Mouse (Mus musculus): Measurements from ENCODE around the gene Junb.

The Junb gene

GRCm38 (mm10) chr8:84973803-84974542 lies 4.5 kb downstream of the Junb start:
- DNase-seq (ENCODE audit: extremely low read depth, low read depth), result peak; percentile 55

GRCm38 (mm10) chr8:84973079-84973478 lies 5.4 kb downstream of the Junb start:
- DNase-seq (ENCODE audit: extremely low read depth, low read depth), result no peak

GRCm38 (mm10) chr8:84970913-84971312 lies 7.6 kb downstream of the Junb start:
- peak; percentile 95 for DNase-seq (ENCODE audit: extremely low read depth, low read depth)

GRCm38 (mm10) chr8:84970135-84970790 lies 8.3 kb downstream of the Junb start:
- DNase-seq (ENCODE audit: extremely low read depth, low read depth), result no peak

GRCm38 (mm10) chr8:84969241-84970134 lies 9.0 kb downstream of the Junb start, which contains the start of the genes Gm49661, Prdx2 and Rnaseh2a:
Gm49661 (minus strand) TSS chr8:84969433.
Prdx2 (plus strand) TSS chr8:84969587.
Rnaseh2a (minus strand) TSS chr8:84969767.
- DNase-seq (ENCODE audit: extremely low read depth, low read depth), result no peak

GRCm38 (mm10) chr8:84968650-84969049 lies 9.9 kb downstream of the Junb start:
- no peak for DNase-seq (ENCODE audit: extremely low read depth, low read depth)

- DNase-seq (ENCODE audit: extremely low read depth, low read depth), result no peak
Measured at GRCm38 (mm10) chr8:84967532-84968304, 10.8 kb downstream of the Junb start.

GRCm38 (mm10) chr8:84966603-84967002 lies 11.9 kb downstream of the Junb start:
- DNase-seq (ENCODE audit: extremely low read depth, low read depth), result no peak

GRCm38 (mm10) chr8:84965731-84966291 lies 12.7 kb downstream of the Junb start:
- DNase-seq (ENCODE audit: extremely low read depth, low read depth), result peak; percentile 96

GRCm38 (mm10) chr8:84963952-84964351 lies 14.6 kb downstream of the Junb start:
- no peak for DNase-seq (ENCODE audit: extremely low read depth, low read depth)

- no peak for DNase-seq (ENCODE audit: extremely low read depth, low read depth)
Measured at GRCm38 (mm10) chr8:84959811-84960210, 18.7 kb downstream of the Junb start.

GRCm38 (mm10) chr8:84956768-84957167 lies 21.8 kb downstream of the Junb start:
- DNase-seq (ENCODE audit: extremely low read depth, low read depth), result no peak

- no peak for DNase-seq (ENCODE audit: extremely low read depth, low read depth)
Measured at GRCm38 (mm10) chr8:84952612-84953255, 25.8 kb downstream of the Junb start.

- no peak for DNase-seq (ENCODE audit: extremely low read depth, low read depth)
Measured at GRCm38 (mm10) chr8:84949753-84950152, 28.8 kb downstream of the Junb start.

GRCm38 (mm10) chr8:84947241-84947545 lies 31.3 kb downstream of the Junb start:
- no peak for DNase-seq (ENCODE audit: extremely low read depth, low read depth)

GRCm38 (mm10) chr8:84946528-84947240 lies 31.8 kb downstream of the Junb start, which contains the start of gene Rtbdn:
Rtbdn (plus strand) TSS chr8:84946991.
- no peak for DNase-seq (ENCODE audit: extremely low read depth, low read depth)

- no peak for DNase-seq (ENCODE audit: extremely low read depth, low read depth)
Measured at GRCm38 (mm10) chr8:84945633-84946527, 32.6 kb downstream of the Junb start.

- no peak for DNase-seq (ENCODE audit: extremely low read depth, low read depth)
Measured at GRCm38 (mm10) chr8:84945235-84945632, 33.3 kb downstream of the Junb start.
